Mouse (Mus musculus) lung, embryonic 15.5 days (tissue): ENCODE measurements at regions not wholly inside any gene's neighbourhood (a gene's known extent, or its start where the extent isn't known, plus 50 kb on each side); places are given as distances from the start of the nearest gene placed in this dataset.

Experiments used
- ATAC-seq: fragments of 200-750 bp; cut with Nextera tagmentation; 2 replicates; pipeline ENCODE4 v1.8.0; 2017; ENCODE audit warnings: moderate number of reproducible peaks, borderline replicate concordance; ENCODE audit not compliant: low FRiP score, low TSS enrichment; ENCODE audit errors: extremely low read depth
- H3K27ac ChIP-seq: fragments of 300-500 bp; sonication (generic); 2 replicates; pipeline ENCODE4 v1.5.1; 2015; ENCODE audit warnings: moderate library complexity, mild to moderate bottlenecking, inconsistent platforms
- H3K27me3 ChIP-seq: fragments of 300-500 bp; sonication (generic); 2 replicates; pipeline ENCODE4 v1.6.1; 2015; ENCODE audit warnings: inconsistent platforms
- H3K36me3 ChIP-seq: fragments of 300-500 bp; sonication (generic); 2 replicates; pipeline ENCODE4 v1.6.1; 2015; ENCODE audit warnings: inconsistent platforms
- H3K4me1 ChIP-seq: fragments of 300-500 bp; sonication (generic); 2 replicates; pipeline ENCODE4 v1.6.1; 2015; ENCODE audit warnings: inconsistent platforms
- H3K4me2 ChIP-seq: fragments of 300-500 bp; sonication (generic); 2 replicates; pipeline ENCODE4 v1.6.1; 2015; ENCODE audit warnings: inconsistent platforms, mild to moderate bottlenecking, moderate library complexity
- H3K4me3 ChIP-seq: fragments of 300-500 bp; sonication (generic); 2 replicates; pipeline ENCODE4 v1.5.1; 2015; ENCODE audit warnings: mild to moderate bottlenecking, inconsistent platforms
- H3K9ac ChIP-seq: fragments of 300-500 bp; sonication (generic); 2 replicates; pipeline ENCODE4 v1.6.1; 2015; ENCODE audit warnings: inconsistent platforms
- H3K9me3 ChIP-seq: fragments of 300-500 bp; sonication (generic); 2 replicates; pipeline ENCODE4 v1.6.1; 2016; ENCODE audit warnings: inconsistent platforms
- WGBS: fragments of 180-500 bp; shearing (Covaris S2); methylation state at CpG from one replicate; pipeline ENCODE4 v1.1.7; 2015; 5-methylcytosine and 5-hydroxymethylcytosine counted together

DNA sequence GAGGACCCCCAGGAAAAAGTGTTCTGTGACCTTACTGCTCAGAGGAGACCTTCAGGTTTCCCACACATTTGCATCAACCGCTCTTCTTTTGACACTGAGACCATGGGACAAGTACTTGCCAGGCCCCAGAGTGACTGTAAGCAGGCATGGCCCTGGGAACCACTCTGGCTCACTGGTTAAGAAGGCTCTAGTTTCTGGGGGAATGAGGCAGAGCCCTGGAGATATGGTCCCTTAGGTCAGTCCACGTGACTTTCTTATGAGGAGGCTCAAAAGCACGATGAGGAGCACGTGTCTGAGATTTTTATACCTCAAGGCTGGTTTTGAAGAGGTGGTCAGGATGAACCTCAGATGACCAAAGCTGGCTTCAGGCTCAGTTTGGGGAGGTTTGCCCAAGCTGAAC is 72.1 kb upstream of the Ppara start:
- Histone ChIP-seq H3K27ac (no peak overlapping the region), H3K9me3 (no peaks in the 10 kb centered on the region), H3K4me1 (peaks cover 10% of the 10 kb centered on the region), H3K27me3 (peaks cover 17% of the 10 kb centered on the region), H3K4me3 (no peak overlapping the region), H3K36me3 (0 out of 2 replicates have a peak, but pooled peaks cover 4% of the 10 kb centered on the region), H3K4me2 (no peak overlapping the region), H3K9ac (no peak overlapping the region)
- 89% methylated on average over 4 of the region's 4 CpGs for WGBS
- no peak for ATAC-seq

DNA sequence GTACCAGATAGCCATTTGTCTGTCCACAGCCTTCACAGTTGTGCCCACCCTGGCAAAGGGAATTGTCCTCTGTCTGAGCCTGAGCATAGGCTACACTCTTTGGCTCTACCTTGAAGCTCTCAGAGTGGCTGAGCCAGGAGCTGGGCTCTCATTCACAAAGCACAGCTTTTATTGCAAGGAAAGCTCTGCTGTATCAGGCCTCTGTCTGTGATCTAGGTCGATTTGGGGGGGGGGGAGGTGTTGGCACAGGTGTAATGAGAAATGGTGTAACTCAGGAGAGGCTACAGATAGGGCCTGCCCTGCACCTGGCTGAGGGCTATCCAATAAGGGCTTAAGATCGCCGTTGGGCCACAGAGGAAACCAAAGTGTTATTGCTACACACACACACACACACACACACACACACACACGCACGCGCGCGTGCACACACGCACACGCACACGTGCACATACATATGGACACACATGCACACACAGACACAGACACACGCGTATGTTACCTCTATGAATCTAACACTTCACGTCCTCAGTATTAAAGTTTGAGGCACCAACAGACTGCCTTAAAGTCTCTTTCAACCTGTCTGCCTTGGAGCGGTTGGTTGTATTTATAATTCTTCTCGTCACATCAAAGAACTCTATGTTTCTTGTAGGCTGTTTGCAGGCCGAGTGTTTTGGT is 70.9 kb upstream of the Ppara start:
- no peaks in the 10 kb centered on the region for H3K9me3 ChIP-seq

DNA sequence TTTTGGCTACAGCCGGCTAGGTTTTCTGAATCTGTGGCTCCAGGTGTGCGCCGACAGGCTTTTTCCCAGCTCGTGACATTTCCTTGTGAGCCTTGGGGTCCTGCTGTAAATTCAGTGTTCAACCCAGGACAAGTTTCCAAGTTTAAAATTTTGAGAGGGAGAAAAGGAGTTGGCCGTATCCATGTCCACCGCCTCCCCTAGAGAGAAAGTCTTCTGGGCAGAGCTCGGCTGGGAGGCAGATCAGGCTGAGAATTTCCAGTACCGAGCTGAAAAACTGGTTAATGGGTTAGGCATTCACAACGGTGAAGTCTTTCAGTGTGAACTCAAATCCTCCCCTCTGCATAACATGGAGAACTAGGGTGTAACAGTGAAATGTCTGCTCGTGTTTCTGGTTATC is 70.4 kb upstream of the Ppara start:
- H3K36me3 ChIP-seq: 0 out of 2 replicates have a peak, but pooled peaks cover 4% of the 10 kb centered on the region
- H3K4me1 ChIP-seq: peaks cover 19% of the 10 kb centered on the region
- WGBS: 73% methylated on average over 10 of the region's 10 CpGs
- no peak overlapping the region for H3K4me2 ChIP-seq
- no peak overlapping the region for H3K4me3 ChIP-seq
- H3K9ac ChIP-seq: no peak overlapping the region
- ATAC-seq: no peak
- H3K27ac ChIP-seq: no peak overlapping the region
- H3K27me3 ChIP-seq: peaks cover 13% of the 10 kb centered on the region
- H3K9me3 ChIP-seq: no peaks in the 10 kb centered on the region

More for the DNA sequence above, 70.9 kb upstream of the Ppara start:
- Histone ChIP-seq H3K27me3 (peaks cover 17% of the 10 kb centered on the region), H3K36me3 (0 out of 2 replicates have a peak, but pooled peaks cover 4% of the 10 kb centered on the region), H3K9ac (no peak overlapping the region), H3K4me3 (no peak overlapping the region), H3K4me1 (peaks cover 14% of the 10 kb centered on the region), H3K27ac (no peak overlapping the region), H3K4me2 (no peak overlapping the region)
- WGBS: 82% methylated on average over 17 of the region's 17 CpGs
- ATAC-seq: no peak

DNA sequence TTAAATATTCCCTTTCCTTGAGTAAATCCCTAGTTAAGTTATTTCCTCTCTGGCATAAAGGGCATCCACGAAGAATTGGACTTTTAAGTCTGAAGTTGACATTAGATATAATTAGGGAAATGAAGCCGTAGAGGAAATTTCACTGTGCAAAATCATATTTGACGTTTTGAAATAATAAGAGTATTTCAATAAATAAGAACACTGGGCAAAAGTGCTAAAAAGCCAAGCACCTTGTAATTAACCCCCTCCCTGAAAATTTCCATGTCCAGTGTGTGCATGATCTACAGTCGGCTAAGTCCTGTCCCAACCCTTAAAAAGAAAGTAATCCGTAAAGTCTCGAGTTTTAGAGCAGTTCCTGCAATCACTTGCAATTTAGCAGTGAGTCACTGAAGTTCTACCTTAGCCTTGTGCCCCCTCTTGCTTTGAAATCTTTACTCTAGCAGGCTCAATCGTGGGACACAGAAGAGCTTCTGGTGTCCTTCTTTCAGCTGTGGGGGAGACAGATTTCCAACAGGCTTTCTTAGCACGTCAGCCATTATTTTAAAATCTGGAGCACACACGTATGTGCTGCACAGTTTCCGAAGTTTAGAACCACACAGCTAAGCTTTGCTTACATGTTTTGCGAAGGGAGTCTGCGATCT is 69.5 kb upstream of the Ppara start:
- Histone ChIP-seq H3K27ac (no peak overlapping the region), H3K27me3 (peaks cover 11% of the 10 kb centered on the region), H3K36me3 (0 out of 2 replicates have a peak, but pooled peaks cover 4% of the 10 kb centered on the region), H3K9ac (no peak overlapping the region), H3K4me1 (peaks cover 26% of the 10 kb centered on the region), H3K4me3 (no peak overlapping the region), H3K9me3 (no peaks in the 10 kb centered on the region), H3K4me2 (no peak overlapping the region)
- ATAC-seq: no peak
- WGBS: 77% methylated on average over 12 of the region's 12 CpGs

DNA sequence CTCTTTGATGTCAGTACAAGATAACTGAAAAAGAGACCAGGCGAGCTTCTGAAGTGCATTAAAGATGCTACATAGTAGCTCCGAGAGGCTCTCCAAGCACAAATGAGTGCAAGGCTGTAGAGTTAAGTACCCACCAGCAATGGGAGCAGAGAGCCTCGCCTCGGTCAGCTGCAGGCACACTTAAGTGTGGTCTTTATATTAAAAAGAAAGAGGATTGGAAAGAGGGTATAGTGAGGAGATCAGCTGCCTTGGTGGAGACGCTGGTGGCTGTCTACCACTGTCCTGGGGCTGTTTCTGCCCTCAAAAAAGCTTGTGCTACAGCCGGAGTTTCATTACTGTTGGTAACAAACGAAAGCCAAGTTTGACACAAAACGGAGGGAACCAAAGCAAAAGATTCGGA is 68.3 kb upstream of the Ppara start:
- no peak for ATAC-seq
- H3K4me2 ChIP-seq: no peak overlapping the region
- H3K4me3 ChIP-seq: no peak overlapping the region
- H3K27ac ChIP-seq: no peak overlapping the region
- WGBS: 75% methylated on average over 9 of the region's 9 CpGs
- H3K36me3 ChIP-seq: no peaks in the 10 kb centered on the region
- H3K27me3 ChIP-seq: peaks cover 1% of the 10 kb centered on the region; the same call in 1 of the 2 replicates
- peaks cover 26% of the 10 kb centered on the region for H3K4me1 ChIP-seq
- no peak overlapping the region for H3K9ac ChIP-seq
- no peaks in the 10 kb centered on the region for H3K9me3 ChIP-seq

DNA sequence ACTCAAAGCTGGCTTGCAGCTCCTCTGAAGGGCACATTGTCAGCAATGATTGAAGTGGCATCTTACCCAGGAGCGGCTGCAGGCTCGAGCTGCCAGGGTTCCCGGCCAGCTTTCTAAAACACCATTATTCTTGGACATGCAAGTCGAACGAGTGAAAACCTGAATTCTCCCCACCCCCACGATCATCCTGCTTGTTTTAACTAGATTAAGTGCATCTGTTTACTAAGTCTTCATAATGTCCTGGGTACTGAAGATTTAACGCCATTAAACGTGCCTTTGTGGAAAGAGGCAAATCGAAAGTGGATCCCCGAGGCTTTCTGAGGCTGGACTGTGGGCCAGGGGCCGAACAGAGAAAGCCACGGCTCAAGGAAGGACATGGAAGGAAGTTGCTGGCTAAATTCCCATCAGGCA is 67.4 kb upstream of the Ppara start:
- H3K4me3 ChIP-seq: peak overlapping the region; percentile 19; the same call in 1 of the 2 replicates
- H3K9ac ChIP-seq: 0 out of 2 replicates have a peak overlapping the region, but pooled peaks have one; percentile 10
- 42% methylated on average over 12 of the region's 12 CpGs for WGBS
- H3K9me3 ChIP-seq: no peaks in the 10 kb centered on the region
- H3K27ac ChIP-seq: peak overlapping the region; percentile 41
- no peaks in the 10 kb centered on the region for H3K36me3 ChIP-seq
- ATAC-seq: no peak
- peak overlapping the region; percentile 44 for H3K4me2 ChIP-seq
- no peaks in the 10 kb centered on the region for H3K27me3 ChIP-seq
- peaks cover 27% of the 10 kb centered on the region for H3K4me1 ChIP-seq

DNA sequence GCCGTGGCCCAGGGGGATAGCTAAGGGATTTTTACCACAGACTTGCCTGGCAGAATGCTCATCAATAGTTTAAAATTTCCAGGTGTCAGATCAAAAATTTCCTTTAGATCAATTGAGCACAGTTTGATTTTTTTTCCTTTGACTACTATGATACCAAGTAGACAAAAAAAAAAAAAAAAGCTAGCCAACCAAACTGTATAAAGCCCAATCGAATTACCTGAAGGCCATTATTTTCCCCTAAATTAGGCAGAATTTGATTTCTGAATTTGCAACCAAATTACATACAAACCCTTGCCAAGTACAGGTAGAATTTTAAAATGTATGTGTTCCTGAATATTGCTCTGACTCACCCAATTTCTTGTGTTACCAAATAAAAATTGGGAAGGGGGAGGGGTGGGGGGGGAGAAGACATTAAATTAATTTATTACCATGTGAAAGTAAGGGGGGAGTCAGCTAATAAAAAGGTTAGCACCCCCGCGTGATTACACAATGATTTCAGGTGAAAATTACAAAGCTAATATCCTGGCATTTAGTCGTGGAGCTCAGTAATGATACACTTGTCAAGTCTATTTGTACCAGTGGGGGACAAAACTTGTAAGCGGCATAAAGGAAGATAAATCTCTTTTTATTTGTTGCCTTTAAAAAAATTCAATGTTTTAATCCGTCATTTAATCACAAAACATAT is 66.7 kb upstream of the Ppara start:
- no peak for ATAC-seq
- peak overlapping the region; percentile 41; the same call in 1 of the 2 replicates for H3K27ac ChIP-seq
- H3K27me3 ChIP-seq: no peaks in the 10 kb centered on the region
- H3K4me1 ChIP-seq: peaks cover 29% of the 10 kb centered on the region
- WGBS: 84% methylated on average over 7 of the region's 7 CpGs
- 0 out of 2 replicates have a peak overlapping the region, but pooled peaks have one; percentile 10 for H3K9ac ChIP-seq
- no peak overlapping the region for H3K4me3 ChIP-seq
- H3K36me3 ChIP-seq: no peaks in the 10 kb centered on the region
- no peaks in the 10 kb centered on the region for H3K9me3 ChIP-seq
- H3K4me2 ChIP-seq: peak overlapping the region; percentile 44

DNA sequence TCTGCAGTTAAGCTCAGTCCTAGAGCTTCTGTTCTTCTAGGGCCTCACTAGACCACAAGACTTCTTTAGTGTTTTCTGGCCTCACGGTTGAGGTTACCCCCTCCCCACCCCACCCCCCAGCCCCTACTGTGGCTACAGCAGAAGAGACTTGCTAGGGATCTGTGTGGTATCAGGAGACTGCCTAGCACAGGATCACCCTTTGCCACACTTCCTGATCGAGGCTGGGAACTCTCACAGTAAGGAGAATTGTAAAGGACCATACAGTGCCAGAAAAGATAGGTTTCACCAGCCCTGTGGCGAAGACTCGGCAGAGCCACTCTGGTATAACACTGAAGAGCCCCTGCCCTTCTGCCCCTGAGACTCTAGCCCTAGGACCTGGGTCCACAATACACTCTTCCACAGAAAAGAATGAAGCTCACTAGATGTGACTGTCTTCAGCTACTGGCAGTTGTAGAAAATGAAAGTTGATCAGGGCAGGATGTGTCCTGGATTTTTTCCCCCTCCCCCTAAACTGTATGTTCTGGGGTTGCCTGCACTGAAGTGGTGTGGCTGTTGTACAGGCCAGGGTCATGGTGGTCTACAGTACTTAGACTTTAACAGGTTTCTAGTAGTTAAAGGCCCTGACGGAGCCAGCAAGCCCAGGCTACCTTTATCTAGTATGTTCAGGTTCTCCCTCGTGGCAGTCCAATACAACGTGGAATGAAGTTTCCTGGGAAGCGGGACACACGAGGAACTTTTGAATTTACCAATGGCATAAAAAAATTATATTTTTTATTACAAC is 65.7 kb upstream of the Ppara start:
- Histone ChIP-seq H3K4me1 (peaks cover 37% of the 10 kb centered on the region), H3K9ac (peak overlapping the region; percentile 99), H3K4me3 (peak overlapping the region; percentile 81), H3K27ac (peak overlapping the region; percentile 100), H3K27me3 (no peaks in the 10 kb centered on the region), H3K9me3 (no peaks in the 10 kb centered on the region), H3K36me3 (peaks cover 1% of the 10 kb centered on the region; the same call in 1 of the 2 replicates), H3K4me2 (peak overlapping the region; percentile 87)
- no peak for ATAC-seq
- WGBS: 48% methylated on average over 9 of the region's 9 CpGs

DNA sequence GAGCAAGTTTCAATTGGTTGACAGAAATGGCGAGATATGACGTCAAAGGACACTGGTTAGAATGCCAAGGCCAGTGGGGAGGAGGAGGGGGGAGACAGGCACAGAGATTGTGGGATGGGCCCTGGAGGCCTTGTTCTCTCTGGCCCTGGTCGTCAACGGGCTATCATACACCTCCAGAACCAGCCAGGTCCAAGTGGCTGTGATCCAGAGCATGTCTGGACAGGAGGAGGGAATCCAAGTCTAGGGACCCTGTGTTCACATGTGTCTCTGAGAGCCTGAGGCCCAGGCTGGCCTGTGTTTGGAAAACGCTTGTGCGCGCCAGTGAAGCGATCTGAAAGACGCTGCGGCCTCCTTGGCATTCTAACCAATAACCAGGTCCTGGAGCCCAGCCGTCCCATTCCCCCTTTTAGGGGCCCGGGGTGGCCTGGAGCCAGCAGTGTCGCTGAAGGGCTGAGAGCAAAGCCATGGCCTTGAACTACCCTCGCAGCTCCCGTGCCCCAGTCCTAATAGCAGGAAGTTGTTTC is 65.1 kb upstream of the Ppara start:
- Histone ChIP-seq H3K9me3 (no peaks in the 10 kb centered on the region), H3K27me3 (no peaks in the 10 kb centered on the region), H3K4me3 (peak overlapping the region; percentile 81), H3K27ac (peak overlapping the region; percentile 100), H3K4me1 (peaks cover 43% of the 10 kb centered on the region), H3K9ac (peak overlapping the region; percentile 99), H3K4me2 (peak overlapping the region; percentile 87), H3K36me3 (peaks cover 4% of the 10 kb centered on the region; the same call in 1 of the 2 replicates)
- WGBS: 12% methylated on average over 15 of the region's 15 CpGs
- ATAC-seq: peak; percentile 37

DNA sequence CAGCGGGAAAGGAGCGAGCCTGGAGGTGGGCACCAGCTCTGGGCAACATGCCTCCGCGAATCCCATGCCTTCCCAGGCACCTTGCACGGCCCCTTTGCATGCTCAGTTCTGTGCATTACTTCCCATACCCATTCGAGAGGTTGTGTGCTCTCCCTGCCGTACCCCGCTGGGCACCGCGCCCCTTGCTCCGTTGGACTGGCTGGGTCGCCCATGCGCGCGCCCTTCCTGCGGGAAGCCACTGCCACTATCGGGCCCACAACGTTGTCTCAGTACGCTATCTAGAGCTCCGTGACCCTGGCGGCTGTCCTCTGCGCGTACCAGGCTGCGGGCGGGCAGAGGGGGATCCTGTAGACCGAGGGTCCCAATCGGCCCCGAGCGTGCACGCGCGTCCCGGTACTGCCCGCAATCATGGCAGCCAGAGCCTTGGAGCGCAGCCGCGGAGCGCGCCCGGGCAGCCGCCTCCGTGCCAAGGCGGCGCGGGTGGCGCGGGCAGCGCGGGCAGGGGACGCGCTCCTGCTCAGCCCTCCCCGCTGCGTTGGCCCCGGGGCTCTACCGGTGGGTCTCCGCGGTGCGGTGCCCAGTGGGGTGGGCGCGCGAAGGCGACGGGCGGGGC is 64.5 kb upstream of the Ppara start:
- peak overlapping the region; percentile 99 for H3K9ac ChIP-seq
- no peaks in the 10 kb centered on the region for H3K9me3 ChIP-seq
- ATAC-seq: peak; percentile 65
- H3K36me3 ChIP-seq: peaks cover 4% of the 10 kb centered on the region; the same call in 1 of the 2 replicates
- H3K27ac ChIP-seq: peak overlapping the region; percentile 100
- peak overlapping the region; percentile 87 for H3K4me2 ChIP-seq
- peaks cover 47% of the 10 kb centered on the region for H3K4me1 ChIP-seq
- WGBS: under 1% methylated on average over 53 of the region's 64 CpGs
- H3K27me3 ChIP-seq: no peaks in the 10 kb centered on the region
- H3K4me3 ChIP-seq: peak overlapping the region; percentile 81
